Mouse (Mus musculus) forebrain, embryonic 11.5 days (tissue): ENCODE data around the gene Chrm4. TPM values are rescaled to one million over a fixed set of nuclear protein-coding genes. Genes with fewer than 3 reads are reported as not detected.
A peak's percentile ranks its signal among the peaks of the same experiment; 100 is the strongest.

Source experiments
- ATAC-seq: fragments of 200-750 bp; cut with Nextera tagmentation; replicated peaks from 2 replicates; pipeline ENCODE4 v1.8.0; 2017; ENCODE audit warnings: moderate TSS enrichment; ENCODE audit not compliant: low FRiP score
- DNase-seq: peaks from one replicate; pipeline ENCODE4 v3.0.0-alpha.2; 2017; ENCODE audit warnings: low spot score
- H3K27ac ChIP-seq: fragments of 300-500 bp; sonication (generic); 2 replicates; pipeline ENCODE4 v1.5.1; 2014; ENCODE audit warnings: low read depth, low read length
- H3K27me3 ChIP-seq: fragments of 300-500 bp; sonication (generic); 2 replicates; pipeline ENCODE4 v1.6.1; 2014; ENCODE audit warnings: mild to moderate bottlenecking, low read length, mixed read lengths; ENCODE audit not compliant: control insufficient read depth, insufficient read depth
- H3K36me3 ChIP-seq: fragments of 300-500 bp; sonication (generic); 2 replicates; pipeline ENCODE4 v1.6.1; 2014; ENCODE audit warnings: mild to moderate bottlenecking, low read length, moderate library complexity, mixed read lengths; ENCODE audit not compliant: control insufficient read depth, insufficient read depth
- H3K4me1 ChIP-seq: fragments of 300-500 bp; sonication (generic); replicated peaks from 2 replicates; pipeline ENCODE4 v1.6.1; 2014; ENCODE audit warnings: low read length, mixed read lengths; ENCODE audit not compliant: control insufficient read depth, insufficient read depth
- H3K4me2 ChIP-seq: fragments of 300-500 bp; sonication (generic); 2 replicates; pipeline ENCODE4 v1.6.1; 2014; ENCODE audit warnings: low read depth, mild to moderate bottlenecking, low read length, moderate library complexity, mixed read lengths; ENCODE audit not compliant: severe bottlenecking
- H3K4me3 ChIP-seq: fragments of 300-500 bp; sonication (generic); 2 replicates; pipeline ENCODE4 v1.5.1; 2014; ENCODE audit warnings: low read depth, low read length
- H3K9ac ChIP-seq: fragments of 300-500 bp; sonication (generic); 2 replicates; pipeline ENCODE4 v1.6.1; 2014; ENCODE audit warnings: low read length
- H3K9me3 ChIP-seq: fragments of 300-500 bp; sonication (generic); 2 replicates; pipeline ENCODE4 v1.6.1; 2016; ENCODE audit warnings: low read length, mixed read lengths; ENCODE audit not compliant: control insufficient read depth
- WGBS: fragments of 180-500 bp; shearing (Covaris S2); extraction: QIAGEN DNeasy Blood & Tissue Kit; methylation state at CpG from one replicate; pipeline ENCODE4 v1.1.7; 2014; 5-methylcytosine and 5-hydroxymethylcytosine counted together
- polyA plus RNA-seq: library from polyadenylated mRNA; unstranded; fragments of >200 nt; fragmentation: Nextera tagmentation; extraction: Ambion mirVana; gene quantifications from 2 replicates; pipeline ENCODE4 v1.2.1, GENCODE M21; 2014

Chrm4 gene
- polyA plus RNA-seq, 1 experiment from 2014 or later, result 0.47 TPM

DNA sequence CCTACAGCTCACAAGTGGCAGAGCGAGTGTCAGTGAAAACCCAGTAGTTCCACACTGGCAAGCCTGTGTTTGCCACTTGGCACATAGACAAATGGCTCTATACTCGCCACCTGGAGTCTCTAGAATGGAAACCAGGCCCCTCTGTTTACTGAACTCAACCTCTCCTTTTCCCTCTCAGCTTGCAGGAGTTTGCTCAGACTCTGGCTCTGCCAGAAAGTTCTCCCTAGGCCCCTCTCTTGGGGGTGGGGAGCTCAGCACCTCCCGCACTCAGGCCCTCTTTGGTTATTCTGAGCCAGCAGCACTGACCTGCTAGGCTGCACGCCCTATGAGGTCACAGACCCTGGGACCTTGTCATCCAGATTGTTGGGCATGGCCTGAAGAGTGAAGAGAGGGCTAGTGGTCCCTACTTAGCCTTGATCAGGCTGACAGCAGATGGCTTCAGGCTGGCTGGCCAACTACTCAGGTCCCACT lies 28.1 kb downstream of the Chrm4 start:
- ATAC-seq, result no peak
- Histone ChIP-seq H3K36me3 (no peaks in the 10 kb centered on the region), H3K4me2 (no peak overlapping the region), H3K9ac (no peak overlapping the region), H3K4me1 (peaks cover 10% of the 10 kb centered on the region), H3K27me3 (no peaks in the 10 kb centered on the region), H3K9me3 (no peaks in the 10 kb centered on the region), H3K27ac (no peak overlapping the region), H3K4me3 (no peak overlapping the region)
- no peak for DNase-seq
- WGBS, result 98% methylated on average over 4 of the region's 4 CpGs

DNA sequence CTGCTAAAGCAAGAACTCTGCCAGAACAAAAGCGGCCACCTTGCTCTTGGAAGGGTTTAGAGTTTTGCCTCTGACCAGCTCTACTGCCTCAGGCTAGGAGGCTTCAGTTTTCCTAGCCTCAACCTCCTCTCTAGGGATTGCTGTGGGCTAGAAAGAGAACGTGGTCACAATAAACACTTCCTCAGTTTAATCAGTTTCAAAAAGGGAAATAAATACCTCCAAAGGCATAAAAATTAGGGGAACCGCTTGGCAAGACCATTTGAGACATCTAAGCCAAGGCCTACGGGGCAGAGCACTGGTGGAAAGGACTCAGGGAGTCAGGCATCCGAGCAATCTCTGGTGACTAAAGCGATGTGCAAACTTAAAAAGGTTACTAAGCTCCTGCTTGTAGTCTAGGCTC lies 28.8 kb downstream of the Chrm4 start:
- Histone ChIP-seq H3K4me2 (no peak overlapping the region), H3K9me3 (no peaks in the 10 kb centered on the region), H3K9ac (no peak overlapping the region), H3K4me1 (0 out of 2 replicates have a peak, but pooled peaks cover 4% of the 10 kb centered on the region), H3K27ac (no peak overlapping the region), H3K4me3 (no peak overlapping the region), H3K36me3 (no peaks in the 10 kb centered on the region), H3K27me3 (no peaks in the 10 kb centered on the region)
- WGBS, result 83% methylated on average over 6 of the region's 6 CpGs
- no peak for ATAC-seq
- DNase-seq, result no peak

DNA sequence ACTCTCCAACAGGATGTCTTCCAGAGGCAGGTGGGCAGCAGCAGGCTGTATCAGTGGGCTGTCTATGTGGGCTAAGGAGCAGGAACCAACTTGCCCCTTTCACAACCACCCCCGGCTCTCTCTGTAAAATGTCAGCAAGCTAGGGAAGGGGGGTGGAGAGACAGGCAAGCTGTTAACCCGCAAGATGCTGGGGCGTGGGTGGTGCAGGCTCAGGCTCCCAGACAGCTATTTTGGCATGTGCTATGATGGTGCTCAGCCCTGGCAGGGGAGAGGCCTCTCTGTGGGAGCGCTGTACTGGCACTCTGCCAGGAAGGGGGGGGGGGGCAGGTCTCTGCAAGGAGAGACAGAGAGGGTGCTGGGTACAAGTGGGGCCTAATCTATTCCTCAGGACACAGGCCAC lies 30.0 kb downstream of the Chrm4 start:
- DNase-seq (no peak), ATAC-seq (peak; percentile 41; the same call in 1 of the 2 replicates)
- no peak overlapping the region for H3K4me2 ChIP-seq
- H3K36me3 ChIP-seq, result no peaks in the 10 kb centered on the region
- H3K4me3 ChIP-seq, result no peak overlapping the region
- H3K9ac ChIP-seq, result no peak overlapping the region
- H3K4me1 ChIP-seq, result peaks cover 8% of the 10 kb centered on the region
- H3K9me3 ChIP-seq, result no peaks in the 10 kb centered on the region
- H3K27ac ChIP-seq, result no peak overlapping the region
- no peaks in the 10 kb centered on the region for H3K27me3 ChIP-seq
- 74% methylated on average over 4 of the region's 4 CpGs for WGBS

DNA sequence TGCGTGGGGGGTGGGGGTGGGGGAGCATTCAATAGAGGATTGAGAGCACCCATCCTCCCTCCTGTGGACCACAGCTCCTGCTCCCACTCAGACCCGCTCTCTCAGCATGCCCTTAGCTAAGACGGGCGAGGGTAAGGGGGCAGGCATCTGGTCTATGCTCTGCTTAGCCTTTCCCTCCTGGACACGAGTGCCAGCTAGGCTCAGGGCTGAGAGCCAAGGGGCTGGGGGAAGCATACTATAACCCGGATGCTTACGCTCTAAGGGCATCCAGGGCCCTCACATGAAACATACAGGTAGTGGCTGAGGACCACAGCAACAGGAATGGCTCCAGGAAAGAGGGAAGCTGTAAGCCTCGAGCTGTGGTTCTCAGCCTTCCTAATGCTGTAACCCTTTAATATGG lies 31.0 kb downstream of the Chrm4 start:
- H3K4me2 ChIP-seq, result no peak overlapping the region
- H3K4me1 ChIP-seq, result peaks cover 15% of the 10 kb centered on the region
- no peak overlapping the region for H3K4me3 ChIP-seq
- WGBS, result 90% methylated on average over 8 of the region's 8 CpGs
- H3K9ac ChIP-seq, result no peak overlapping the region; the same call in 1 of the 2 replicates
- DNase-seq (no peak), ATAC-seq (no peak)
- no peaks in the 10 kb centered on the region for H3K36me3 ChIP-seq
- H3K27ac ChIP-seq, result no peak overlapping the region
- H3K27me3 ChIP-seq, result no peaks in the 10 kb centered on the region
- no peaks in the 10 kb centered on the region for H3K9me3 ChIP-seq

DNA sequence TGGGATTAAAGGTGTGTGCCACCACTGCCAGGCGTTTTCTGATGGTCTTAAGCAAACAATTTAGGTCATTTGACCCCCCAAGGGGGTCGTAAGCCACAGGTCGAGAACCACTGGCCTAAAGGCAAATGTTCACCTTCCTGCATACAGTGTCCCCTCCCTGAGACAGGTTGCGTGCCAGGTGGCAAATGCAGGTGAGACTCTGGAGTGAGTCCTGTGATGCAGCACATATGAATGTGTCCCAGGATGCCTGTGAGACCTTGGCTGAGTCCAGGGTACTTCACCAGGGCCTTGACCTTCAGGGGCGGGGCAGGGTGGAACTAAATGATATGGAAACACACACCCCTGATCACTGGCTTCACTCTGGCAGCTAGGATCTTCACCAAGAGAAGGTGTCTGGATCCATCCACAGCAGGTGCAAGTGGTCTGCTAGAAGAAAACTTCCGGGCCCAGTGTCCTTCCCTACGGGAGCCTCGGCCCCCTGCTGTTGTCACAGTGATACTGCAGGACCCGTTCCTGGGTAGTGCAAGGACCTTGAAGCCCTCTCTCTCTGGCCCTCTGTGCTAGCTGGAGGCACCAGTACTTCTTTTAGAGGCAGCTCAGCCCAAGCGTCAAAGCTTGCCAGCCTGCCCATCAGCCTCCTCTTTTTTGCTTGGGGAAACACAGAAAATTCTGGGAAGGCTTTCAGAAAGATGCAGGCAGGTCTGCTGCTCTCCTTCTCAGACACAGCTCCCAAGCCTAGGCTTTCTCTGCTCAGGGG lies 31.8 kb downstream of the Chrm4 start:
- WGBS, result 53% methylated on average over 10 of the region's 10 CpGs
- Histone ChIP-seq H3K9me3 (no peaks in the 10 kb centered on the region), H3K27me3 (no peaks in the 10 kb centered on the region), H3K36me3 (no peaks in the 10 kb centered on the region), H3K4me3 (no peak overlapping the region), H3K27ac (no peak overlapping the region), H3K4me2 (no peak overlapping the region), H3K9ac (no peak overlapping the region), H3K4me1 (peaks cover 14% of the 10 kb centered on the region)
- ATAC-seq, result no peak
- no peak for DNase-seq

DNA sequence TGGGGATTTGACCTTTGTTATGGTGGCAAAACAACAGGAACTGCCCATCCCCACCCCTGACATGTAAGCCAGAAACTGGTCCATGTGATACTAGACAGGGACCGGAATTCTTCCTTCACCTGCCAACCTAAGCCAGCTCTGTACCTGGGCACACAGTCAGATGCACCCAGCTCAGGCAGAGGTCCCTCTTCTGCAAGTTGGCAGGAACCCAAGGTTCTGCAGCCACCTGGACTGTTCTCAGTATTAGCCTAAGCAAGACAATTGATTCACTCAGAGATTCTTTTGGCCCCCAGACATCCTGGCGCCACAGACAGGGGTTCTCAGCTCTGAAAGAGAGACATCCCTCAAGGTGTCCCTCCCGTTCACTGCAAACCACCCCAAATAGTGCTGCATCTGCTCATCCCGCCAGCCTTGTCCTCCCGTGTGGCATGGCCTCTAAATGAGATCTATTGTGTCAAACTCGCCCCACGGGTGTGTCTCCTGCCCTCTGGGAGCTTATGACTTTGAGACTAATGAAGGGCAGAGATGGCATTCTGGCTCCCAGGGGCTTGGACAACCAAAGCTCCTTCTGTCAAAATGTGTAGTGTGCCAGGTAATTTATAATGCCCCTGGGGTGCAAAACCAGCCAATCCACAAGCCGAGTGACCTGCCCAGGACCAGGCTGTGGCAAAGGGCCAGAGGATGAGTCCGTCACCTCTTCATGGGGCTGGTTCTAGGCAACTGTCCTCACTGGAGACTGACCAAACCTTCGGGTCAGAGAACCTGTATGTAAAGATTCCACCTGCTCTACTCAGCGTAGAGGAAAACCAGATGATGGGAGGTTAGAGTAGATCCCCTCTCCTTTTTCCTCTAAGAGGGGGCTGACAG lies 32.7 kb downstream of the Chrm4 start:
- no peaks in the 10 kb centered on the region for H3K9me3 ChIP-seq
- 75% methylated on average over 11 of the region's 11 CpGs for WGBS
- no peaks in the 10 kb centered on the region for H3K36me3 ChIP-seq
- H3K27me3 ChIP-seq, result no peaks in the 10 kb centered on the region
- ATAC-seq (no peak), DNase-seq (no peak)
- H3K4me3 ChIP-seq, result no peak overlapping the region
- no peak overlapping the region for H3K4me2 ChIP-seq
- no peak overlapping the region for H3K27ac ChIP-seq
- no peak overlapping the region for H3K9ac ChIP-seq
- peaks cover 14% of the 10 kb centered on the region for H3K4me1 ChIP-seq

DNA sequence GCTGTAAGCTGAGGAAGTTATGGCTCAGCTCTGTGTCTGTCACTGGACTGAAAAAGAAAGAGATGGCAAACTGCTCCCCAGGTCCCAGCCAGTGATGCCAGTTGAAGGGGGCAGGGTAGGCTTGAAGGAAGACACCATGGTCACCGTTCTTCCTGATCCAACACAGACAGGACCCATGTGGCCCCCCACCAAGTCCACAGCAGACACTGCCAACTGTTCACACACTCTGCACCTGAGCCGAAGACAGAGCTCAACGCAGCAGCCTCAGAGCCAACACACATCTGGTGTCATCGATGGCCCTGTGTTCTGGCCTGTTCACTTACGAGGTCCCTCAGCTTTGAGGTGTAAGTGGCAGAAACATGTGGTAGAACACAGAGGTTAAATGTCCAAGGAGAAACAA lies 33.4 kb downstream of the Chrm4 start:
- Histone ChIP-seq H3K27me3 (no peaks in the 10 kb centered on the region), H3K4me2 (no peak overlapping the region), H3K27ac (no peak overlapping the region), H3K36me3 (no peaks in the 10 kb centered on the region), H3K4me3 (no peak overlapping the region), H3K9ac (no peak overlapping the region), H3K9me3 (no peaks in the 10 kb centered on the region), H3K4me1 (peaks cover 14% of the 10 kb centered on the region)
- 93% methylated on average over 5 of the region's 5 CpGs for WGBS
- DNase-seq (no peak), ATAC-seq (no peak)

DNA sequence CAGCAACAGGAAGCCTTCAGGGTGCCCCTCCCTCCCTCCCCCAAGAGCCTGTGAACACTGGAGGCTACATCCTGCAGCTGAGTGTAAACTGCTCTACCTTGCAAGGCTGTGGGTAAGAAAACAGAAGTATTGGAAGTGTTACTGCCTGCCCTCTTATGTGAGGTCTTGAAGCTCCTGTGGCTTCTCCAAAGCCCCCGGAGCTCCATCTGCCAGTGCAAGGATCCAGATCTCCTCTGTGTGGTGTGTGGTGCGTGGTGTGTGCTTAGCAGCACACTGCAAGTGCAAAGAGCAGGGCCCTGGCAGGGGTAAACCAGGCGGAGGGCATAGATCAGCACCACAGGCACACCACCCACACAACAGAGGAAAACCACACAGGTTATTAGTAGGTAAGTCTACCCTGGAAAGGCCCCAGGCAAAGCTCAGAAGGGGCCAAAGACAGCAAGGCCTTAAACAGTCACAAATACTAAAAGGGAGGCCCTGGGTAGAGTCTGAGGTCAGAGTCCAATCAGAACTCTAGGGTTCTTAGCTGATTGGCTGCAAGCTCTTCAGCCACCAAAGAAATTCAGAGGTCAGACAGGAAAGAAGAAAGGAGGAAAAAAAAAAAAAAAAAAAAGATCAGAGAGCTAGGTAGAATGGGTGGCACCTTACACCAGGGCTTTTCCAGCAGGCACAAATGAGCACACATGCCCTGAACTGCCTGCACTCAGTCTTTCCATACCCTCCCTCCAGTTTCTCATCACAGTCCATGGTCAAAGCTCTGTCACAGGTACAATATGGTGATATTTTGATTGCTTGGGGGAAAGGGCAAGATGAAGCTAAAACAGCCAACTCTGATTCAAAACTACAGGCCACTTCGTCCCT lies 35.1 kb downstream of the Chrm4 start:
- 69% methylated on average over 4 of the region's 4 CpGs for WGBS
- ATAC-seq (no peak), DNase-seq (no peak)
- Histone ChIP-seq H3K4me3 (peak overlapping the region; percentile 83), H3K9ac (peak overlapping the region; percentile 89), H3K27ac (no peak overlapping the region), H3K4me2 (peak overlapping the region; percentile 81), H3K9me3 (no peaks in the 10 kb centered on the region), H3K27me3 (no peaks in the 10 kb centered on the region), H3K4me1 (peaks cover 14% of the 10 kb centered on the region), H3K36me3 (no peaks in the 10 kb centered on the region)
